In genomic region chr1:134114730-134115129, GRCm38 (mm10) we compare ENCODE assay signal across 30 mouse cellular contexts. TPM values are rescaled to one million over a fixed set of nuclear protein-coding genes. Genes with fewer than 3 reads are reported as not detected.
DNase-seq lines count a peak whose midpoint lies in the region; ATAC-seq lines count a peak whose summit lies in the region.
"Had no signal": no experiment of that assay in that cellular context is flagged by ENCODE, and none has a peak within 500 bp of the region (broad histone marks: within the 10 kb centered on the region; RNA-seq: fewer than 3 reads in every experiment).

No protein-coding gene starts in this region.

- 61% methylated on average over 13 of the region's 13 CpGs for WGBS in limb, embryonic 15.5 days
- WGBS in limb, embryonic 10.5 days: 82% methylated on average over 13 of the region's 13 CpGs
- 83% methylated on average over 13 of the region's 13 CpGs for WGBS in embryonic facial prominence, embryonic 10.5 days
- WGBS in stomach, embryonic 15.5 days: 67% methylated on average over 13 of the region's 13 CpGs

- H3K4me1 ChIP-seq in limb, embryonic 15.5 days: peaks cover 13% of the 10 kb centered on the region; the same call in 1 of the 2 replicates
- H3K4me1 ChIP-seq in limb, embryonic 10.5 days: peaks cover 20% of the 10 kb centered on the region
- H3K4me1 ChIP-seq in embryonic facial prominence, embryonic 10.5 days: peaks cover 30% of the 10 kb centered on the region
- H3K4me1 ChIP-seq in stomach, embryonic 15.5 days: no peaks in the 10 kb centered on the region
- H3K4me1 ChIP-seq: heart, embryonic 15.5 days had no signal

- H3K36me3 ChIP-seq in limb, embryonic 15.5 days: no peaks in the 10 kb centered on the region
- H3K36me3 ChIP-seq in limb, embryonic 10.5 days: no peaks in the 10 kb centered on the region
- no peaks in the 10 kb centered on the region for H3K36me3 ChIP-seq in embryonic facial prominence, embryonic 10.5 days (replicated peaks)
- H3K36me3 ChIP-seq in stomach, embryonic 15.5 days: no peaks in the 10 kb centered on the region
- H3K36me3 ChIP-seq: embryonic facial prominence, embryonic 13.5 days; G1E; heart, embryonic 12.5 days; heart, embryonic 15.5 days had no signal

- no peaks in the 10 kb centered on the region for H3K27me3 ChIP-seq in limb, embryonic 15.5 days
- H3K27me3 ChIP-seq in limb, embryonic 10.5 days (ENCODE audit: low read depth, poor library complexity, severe bottlenecking): no peaks in the 10 kb centered on the region
- no peaks in the 10 kb centered on the region for H3K27me3 ChIP-seq in embryonic facial prominence, embryonic 10.5 days (replicated peaks; ENCODE audit: low read depth, poor library complexity, severe bottlenecking)
- H3K27me3 ChIP-seq in stomach, embryonic 15.5 days (replicated peaks): no peaks in the 10 kb centered on the region
- H3K27me3 ChIP-seq: embryonic facial prominence, embryonic 13.5 days had no signal

- peak overlapping the region; percentile 70 for H3K27ac ChIP-seq in limb, embryonic 15.5 days
- H3K27ac ChIP-seq in limb, embryonic 10.5 days: no peak overlapping the region
- H3K27ac ChIP-seq in embryonic facial prominence, embryonic 10.5 days (replicated peaks): 0 out of 2 replicates have a peak overlapping the region, but pooled peaks have one; percentile 10
- H3K27ac ChIP-seq in stomach, embryonic 15.5 days: peak overlapping the region; percentile 17; the same call in 1 of the 2 replicates
- H3K27ac ChIP-seq: gastrocnemius, adult 2 months; heart, embryonic 15.5 days; hindbrain, embryonic 14.5 days; hindbrain, postnatal 0 days had no signal

- no peak overlapping the region for H3K9ac ChIP-seq in limb, embryonic 15.5 days
- H3K9ac ChIP-seq in stomach, embryonic 15.5 days: no peak overlapping the region
- H3K9ac ChIP-seq: embryonic facial prominence, embryonic 13.5 days; forebrain, postnatal 0 days; heart, embryonic 12.5 days; heart, embryonic 15.5 days; hindbrain, embryonic 14.5 days had no signal

- no peaks in the 10 kb centered on the region for H3K9me3 ChIP-seq in limb, embryonic 15.5 days
- H3K9me3 ChIP-seq in limb, embryonic 10.5 days (replicated peaks): 0 out of 2 replicates have a peak, but pooled peaks cover 5% of the 10 kb centered on the region
- peaks cover 5% of the 10 kb centered on the region; the same call in 1 of the 2 replicates for H3K9me3 ChIP-seq in embryonic facial prominence, embryonic 10.5 days
- no peaks in the 10 kb centered on the region for H3K9me3 ChIP-seq in stomach, embryonic 15.5 days
- H3K9me3 ChIP-seq: embryonic facial prominence, embryonic 13.5 days; G1E; heart, embryonic 12.5 days; heart, embryonic 15.5 days had no signal

- no peak for ATAC-seq in limb, embryonic 15.5 days (ENCODE audit: insufficient number of reproducible peaks, low FRiP score, low TSS enrichment, low read depth)
- ATAC-seq in stomach, embryonic 15.5 days (ENCODE audit: insufficient read depth, low FRiP score, low read depth): no peak
- ATAC-seq: forebrain, embryonic 14.5 days; forebrain, postnatal 0 days; hindbrain, postnatal 0 days; inflammation-experienced regulatory T-cells, adult 6 months; Patski had no signal

- DNase-seq in limb, embryonic 10.5 days (ENCODE audit: low spot score): no peak
- no peak for DNase-seq in embryonic facial prominence, embryonic 10.5 days (ENCODE audit: low spot score)
- DNase-seq in right cerebral cortex, adult 2 months (ENCODE audit: low spot score in 2 of 2): no peak
- no peak for DNase-seq in adrenal gland, adult 8-10 months
- DNase-seq in thymus, adult 18-20 months: no peak
- DNase-seq: adrenal gland, adult 2 months; adrenal gland, postnatal 25 days; B cell, adult 2 months; cerebellum, adult 11-12 months; cerebellum, adult 9-10 months; cerebellum, postnatal 14 days; forebrain, postnatal 0 days; gastrocnemius, adult 2 months; gastrocnemius, postnatal 14 days; heart, adult 18-20 months; heart, postnatal 10 days; heart, postnatal 4 days had no signal

- H3K4me3 ChIP-seq in limb, embryonic 15.5 days: no peak overlapping the region
- H3K4me3 ChIP-seq in limb, embryonic 10.5 days: no peak overlapping the region
- no peak overlapping the region for H3K4me3 ChIP-seq in embryonic facial prominence, embryonic 10.5 days
- no peak overlapping the region for H3K4me3 ChIP-seq in stomach, embryonic 15.5 days (replicated peaks)
- H3K4me3 ChIP-seq: embryonic facial prominence, embryonic 13.5 days; gastrocnemius, adult 2 months; heart, embryonic 12.5 days; heart, embryonic 15.5 days had no signal

- no peak overlapping the region for H3K4me2 ChIP-seq in limb, embryonic 15.5 days
- no peak overlapping the region for H3K4me2 ChIP-seq in stomach, embryonic 15.5 days
- H3K4me2 ChIP-seq: embryonic facial prominence, embryonic 13.5 days; heart, embryonic 12.5 days; heart, embryonic 15.5 days; hindbrain, embryonic 14.5 days had no signal

RNA-seq across cellular contexts. Expression of gene Chit1, which starts 3.7 kb away (rescaled TPM):
- 0.50 and 0.59 TPM in 2 replicates for polyA plus RNA-seq in limb, embryonic 15.5 days (2015; fragmentation: Nextera tagmentation; extraction: Ambion mirVana)
- polyA plus RNA-seq in limb, embryonic 10.5 days (2016; fragmentation: Nextera tagmentation; extraction: Ambion mirVana): not detected in 2 replicates
- 0.09 TPM in 1 of 2 replicates, not detected in the other for polyA plus RNA-seq in embryonic facial prominence, embryonic 10.5 days (2016; fragmentation: Nextera tagmentation; extraction: Ambion mirVana)
- polyA plus RNA-seq in stomach, embryonic 15.5 days (2015; fragmentation: Nextera tagmentation; extraction: Ambion mirVana): 0.70 and 1.1 TPM in 2 replicates
- under 1 TPM in 1 of 4 experiments, not detected in 3; 0.28 TPM for total RNA-seq in adrenal gland, adult 8-10 months (2022)
- total RNA-seq: adrenal gland, adult 2 months; adrenal gland, postnatal 25 days; G1E; gastrocnemius, adult 2 months; gastrocnemius, postnatal 14 days; heart, adult 18-20 months; heart, postnatal 10 days; heart, postnatal 4 days; hindbrain, postnatal 0 days had no signal
- polyA plus RNA-seq: embryonic facial prominence, embryonic 13.5 days; forebrain, embryonic 11.5 days; G1E; hindbrain, embryonic 11.5 days; inflammation-experienced regulatory T-cells, adult 6 months; Patski had no signal

RNA-seq across cellular contexts. Expression of gene Btg2, which starts 35.8 kb away (rescaled TPM):
- 30.9 and 35.1 TPM in 2 replicates for polyA plus RNA-seq in limb, embryonic 15.5 days (2015; fragmentation: Nextera tagmentation; extraction: Ambion mirVana)
- polyA plus RNA-seq in limb, embryonic 10.5 days (2016; fragmentation: Nextera tagmentation; extraction: Ambion mirVana): 10.1 and 17.7 TPM in 2 replicates
- polyA plus RNA-seq in embryonic facial prominence, embryonic 10.5 days (2016; fragmentation: Nextera tagmentation; extraction: Ambion mirVana): 32.5 and 40.4 TPM in 2 replicates
- polyA plus RNA-seq in stomach, embryonic 15.5 days (2015; fragmentation: Nextera tagmentation; extraction: Ambion mirVana): 72.2 and 72.4 TPM in 2 replicates
- total RNA-seq in adrenal gland, adult 8-10 months (2022): 10 to 100 TPM; 28.1 to 56.5 (median 50.6) TPM
